Mouse (Mus musculus) right cerebral cortex, postnatal 4 days (tissue): ENCODE results near the gene Ybx2.
"Not testable (repeated sequence)": the region's sequence is repeated elsewhere in the genome, so short reads cannot be mapped to it uniquely, and the experiment has no call there.

Source experiments
- DNase-seq: peaks from one replicate; pipeline ENCODE4 v3.0.0-alpha.2; 2022

The Ybx2 gene

GRCm38 (mm10) chr11:69915667-69916627, 19.6 kb upstream of the Ybx2 start:
- no peak for DNase-seq

GRCm38 (mm10) chr11:69916652-69917378, 18.8 kb upstream of the Ybx2 start:
- DNase-seq = not testable (repeated sequence)

- no peak for DNase-seq
Observed at GRCm38 (mm10) chr11:69917379-69917948, 18.1 kb upstream of the Ybx2 start.

- no peak for DNase-seq
Observed at GRCm38 (mm10) chr11:69918118-69918517, 17.5 kb upstream of the Ybx2 start.

GRCm38 (mm10) chr11:69919053-69919452, 16.5 kb upstream of the Ybx2 start:
- no peak for DNase-seq

GRCm38 (mm10) chr11:69919661-69920265, 15.8 kb upstream of the Ybx2 start:
- no peak for DNase-seq

GRCm38 (mm10) chr11:69920266-69921031, 15.1 kb upstream of the Ybx2 start:
- peak; percentile 64 for DNase-seq

- peak; percentile 100 for DNase-seq
Observed at GRCm38 (mm10) chr11:69921114-69922011, 14.2 kb upstream of the Ybx2 start, which contains the start of gene Eif5a. Gene Eif5a (minus strand): TSS chr11:69921958.

GRCm38 (mm10) chr11:69922012-69922756, 13.4 kb upstream of the Ybx2 start:
- no peak for DNase-seq

- no peak for DNase-seq
Observed at GRCm38 (mm10) chr11:69922796-69923195, 12.8 kb upstream of the Ybx2 start.

- DNase-seq = no peak
Observed at GRCm38 (mm10) chr11:69927501-69927900, 8.1 kb upstream of the Ybx2 start.

GRCm38 (mm10) chr11:69929712-69930111, 5.9 kb upstream of the Ybx2 start:
- DNase-seq = no peak

GRCm38 (mm10) chr11:69930176-69930575, 5.4 kb upstream of the Ybx2 start:
- not testable (repeated sequence) for DNase-seq

GRCm38 (mm10) chr11:69930967-69931537, 4.5 kb upstream of the Ybx2 start:
- no peak for DNase-seq

- no peak for DNase-seq
Observed at GRCm38 (mm10) chr11:69931769-69932168, 3.8 kb upstream of the Ybx2 start.

- DNase-seq = no peak
Observed at GRCm38 (mm10) chr11:69932254-69932653, 3.3 kb upstream of the Ybx2 start.

- DNase-seq = no peak
Observed at GRCm38 (mm10) chr11:69933066-69933465, 2.5 kb upstream of the Ybx2 start.

- peak; percentile 100 for DNase-seq
Observed at GRCm38 (mm10) chr11:69934169-69934568, 1.4 kb upstream of the Ybx2 start.

- DNase-seq = no peak
Observed at GRCm38 (mm10) chr11:69934681-69935080, 915 bp upstream of the Ybx2 start.

- DNase-seq = no peak
Observed at GRCm38 (mm10) chr11:69936156-69936555, 560 bp downstream of the Ybx2 start.
